Mouse (Mus musculus) embryo, embryonic 10.5 days (tissue): ENCODE results near the gene 1500015O10Rik.

Experiments used
- DNase-seq: peaks from one replicate; pipeline ENCODE4 v3.0.0-alpha.2; 2015; ENCODE audit warnings: low spot score

Gene 1500015O10Rik

DNA sequence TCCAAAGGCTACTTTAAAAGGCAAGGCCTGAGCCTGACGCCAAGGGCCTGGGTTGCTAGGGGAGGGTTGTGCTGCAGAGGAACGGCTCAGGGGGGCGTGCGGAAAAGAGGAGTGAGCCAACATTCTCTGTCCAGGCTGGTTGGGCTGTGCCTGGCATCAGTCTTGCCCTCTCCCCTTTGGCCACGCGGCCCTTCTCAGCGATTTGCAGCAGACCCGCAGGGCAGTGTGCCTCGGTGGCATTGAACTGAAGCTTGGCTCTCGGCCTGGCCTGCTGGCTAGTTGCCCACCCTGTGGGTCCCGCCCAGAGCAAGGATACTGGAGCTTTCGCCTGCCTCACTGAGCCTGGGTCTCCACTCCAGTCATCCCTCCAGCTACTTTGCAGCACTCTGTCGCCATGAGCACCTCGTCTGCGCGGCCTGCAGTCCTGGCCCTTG is at the start of gene 1500015O10Rik:
Gene 1500015O10Rik, plus strand, starts transcription at position 112 of the 434 bp plus-strand sequence.
- DNase-seq = no peak

DNA sequence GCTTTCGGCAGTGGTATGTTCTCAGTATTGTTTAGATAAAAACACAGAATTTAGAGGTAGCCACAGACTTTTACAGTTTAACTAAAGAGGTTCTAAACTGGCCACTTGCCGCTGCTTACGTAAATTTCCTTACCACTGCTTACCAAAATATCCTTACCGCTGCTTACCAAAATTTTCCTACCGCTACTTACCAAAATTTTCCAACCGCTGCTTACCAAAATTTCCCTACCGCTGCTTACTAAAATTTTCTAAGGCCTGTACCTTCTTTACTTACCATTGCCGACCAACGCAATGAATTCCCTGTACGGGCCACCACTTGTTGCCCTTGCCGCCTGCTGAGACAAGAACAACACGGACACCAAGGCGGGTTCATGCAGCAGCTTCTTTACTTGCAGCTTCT is 40.4 kb upstream of the 1500015O10Rik start:
- no peak for DNase-seq

DNA sequence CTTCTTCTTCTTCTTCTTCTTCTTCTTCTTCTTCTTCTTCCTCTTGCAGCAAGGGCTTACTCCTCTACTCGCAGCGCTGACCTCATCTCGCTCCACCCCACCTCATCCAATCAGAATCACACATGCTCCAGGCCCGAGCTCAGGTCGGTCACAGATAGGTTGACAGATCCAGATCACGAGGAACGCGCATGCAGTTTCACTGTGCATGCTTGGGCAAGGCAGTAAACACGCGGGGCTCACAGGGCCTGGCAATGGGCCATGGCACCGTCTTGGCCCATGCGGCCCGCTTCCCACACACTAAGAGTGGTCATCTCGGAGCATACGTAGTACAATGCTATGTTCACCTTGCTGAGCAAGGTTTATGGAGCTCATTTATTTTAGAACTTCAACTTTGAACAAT is 39.9 kb upstream of the 1500015O10Rik start:
- no peak for DNase-seq

DNA sequence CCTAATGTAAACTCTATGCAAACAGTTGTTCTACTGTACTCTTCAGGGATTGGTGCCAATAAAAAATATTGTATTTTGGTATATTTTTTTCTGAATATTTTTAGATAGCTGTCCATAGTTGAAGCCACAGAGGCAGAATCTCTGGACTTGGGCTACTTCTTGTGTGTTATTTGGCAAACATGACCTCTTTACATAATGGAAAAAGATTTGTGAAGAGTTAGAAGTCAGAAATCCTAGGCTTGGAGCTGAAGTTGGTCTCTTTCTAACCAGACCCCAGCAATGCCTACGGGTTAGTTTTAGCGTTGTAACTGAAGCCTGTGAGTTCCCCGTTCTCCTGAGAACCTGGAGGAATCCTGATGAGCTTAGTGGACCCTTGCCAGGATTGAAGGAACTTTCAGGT is 36.3 kb upstream of the 1500015O10Rik start:
- no peak for DNase-seq

DNA sequence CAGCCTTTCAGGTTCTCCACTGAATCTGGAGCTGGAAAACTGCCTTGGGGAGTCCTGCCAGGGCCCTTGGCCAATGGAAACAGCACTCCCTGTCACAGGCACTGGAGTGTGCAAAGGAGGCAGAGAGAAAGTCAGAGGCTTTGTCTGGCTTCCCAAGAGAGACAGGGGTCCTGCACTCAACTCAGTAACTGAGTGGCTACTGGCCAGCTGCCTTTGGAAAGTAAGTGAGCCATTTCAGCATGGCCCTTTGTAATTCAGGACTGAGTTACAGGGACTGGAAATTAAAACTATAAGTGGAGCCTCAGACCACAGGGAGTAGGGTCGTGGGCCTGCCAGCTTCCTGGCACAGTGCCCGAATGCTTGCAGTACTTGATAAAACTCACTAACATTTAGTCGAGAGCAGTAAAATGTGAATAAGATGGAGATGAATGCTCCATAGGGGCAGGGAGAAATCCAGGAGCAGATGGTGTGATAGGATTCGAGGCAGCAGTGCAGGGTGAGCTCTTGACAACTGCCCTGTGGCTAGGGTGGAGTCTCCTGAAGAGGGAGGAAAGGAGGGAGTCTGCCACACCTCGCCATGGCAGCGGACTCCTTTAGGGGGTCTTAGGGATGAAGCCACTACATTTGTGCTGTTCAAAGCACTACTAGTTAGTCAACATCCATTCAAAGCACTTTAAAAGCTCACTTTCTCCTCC is 35.4 kb upstream of the 1500015O10Rik start:
- no peak for DNase-seq

DNA sequence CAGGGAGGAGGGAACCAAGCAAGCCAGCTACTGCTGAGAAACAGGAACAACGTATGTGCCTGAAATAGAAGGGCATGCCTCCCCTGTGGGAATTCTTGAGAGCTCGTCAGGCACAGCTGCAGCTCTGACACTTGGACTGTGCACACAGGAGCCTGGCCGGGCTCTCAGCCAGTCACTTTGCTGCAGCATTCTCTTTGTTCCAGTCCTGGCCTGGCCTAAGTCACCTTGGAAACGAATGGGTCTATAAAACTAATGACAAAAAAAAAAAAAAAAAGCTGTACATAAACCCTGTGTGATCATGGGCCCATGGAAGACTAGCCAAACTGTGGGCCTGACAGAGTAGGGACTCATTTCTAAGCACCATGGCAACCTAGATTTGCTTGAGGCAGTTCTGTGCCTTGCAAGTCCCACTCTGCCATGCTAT is 31.8 kb upstream of the 1500015O10Rik start:
- DNase-seq = peak; percentile 60

DNA sequence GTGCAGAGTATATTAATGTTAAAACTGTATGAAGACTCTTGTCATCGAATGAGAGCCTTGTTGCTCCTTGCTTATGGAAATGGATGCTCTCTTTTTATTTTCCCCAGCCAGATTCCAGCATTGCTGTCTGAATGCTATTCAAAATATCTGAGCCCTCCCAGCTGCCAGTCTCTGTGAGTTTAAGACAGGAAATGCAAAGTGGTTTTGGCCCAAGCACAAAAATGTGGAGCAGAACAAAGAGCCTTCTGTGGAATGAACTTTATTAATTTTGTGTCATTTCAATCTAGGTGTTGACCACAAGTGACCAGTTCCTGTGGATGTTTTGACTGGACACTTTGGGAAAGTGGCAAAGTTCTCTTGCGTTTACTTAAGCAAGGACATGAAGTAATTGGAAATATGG is 15.6 kb upstream of the 1500015O10Rik start:
- DNase-seq = no peak

DNA sequence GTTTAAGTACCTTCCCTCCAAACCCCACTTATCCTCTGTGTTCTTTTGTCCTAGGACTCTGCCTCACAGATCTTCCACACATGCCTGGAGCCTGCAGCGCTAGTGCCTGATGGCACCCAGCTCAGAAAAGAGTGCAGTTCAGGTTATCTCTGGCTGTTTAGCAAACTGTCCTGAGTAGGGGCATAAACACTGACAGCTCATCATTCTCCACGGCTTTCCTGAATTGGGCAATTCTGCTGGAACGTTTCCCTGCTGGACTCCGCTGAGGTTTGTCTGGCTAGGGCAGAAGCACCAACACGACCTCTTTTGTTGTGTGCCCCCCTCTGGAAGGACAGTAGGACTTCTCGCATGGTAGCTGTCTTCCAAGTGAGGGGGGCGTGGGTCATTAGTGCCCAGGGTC is 12.4 kb upstream of the 1500015O10Rik start:
- no peak for DNase-seq

DNA sequence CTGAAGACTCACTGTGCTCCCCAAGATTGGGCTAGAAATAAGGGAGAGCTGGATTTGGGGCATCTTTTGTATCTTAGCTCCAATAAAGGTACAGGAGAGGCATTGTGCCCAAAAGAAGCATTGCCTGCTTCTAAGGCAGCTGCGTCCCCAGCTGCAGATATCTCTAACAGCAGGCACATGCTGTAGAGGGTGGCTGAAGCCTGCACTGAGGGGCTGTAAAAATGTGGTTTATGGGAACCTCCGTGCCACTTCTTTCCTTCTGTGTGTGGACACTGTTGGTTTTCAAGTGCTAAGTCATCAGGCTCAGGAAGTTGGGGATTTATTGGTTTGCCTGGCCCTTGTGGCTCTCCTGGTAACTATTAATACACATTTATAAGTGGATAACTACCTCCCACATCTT is 11.6 kb upstream of the 1500015O10Rik start:
- DNase-seq = no peak

DNA sequence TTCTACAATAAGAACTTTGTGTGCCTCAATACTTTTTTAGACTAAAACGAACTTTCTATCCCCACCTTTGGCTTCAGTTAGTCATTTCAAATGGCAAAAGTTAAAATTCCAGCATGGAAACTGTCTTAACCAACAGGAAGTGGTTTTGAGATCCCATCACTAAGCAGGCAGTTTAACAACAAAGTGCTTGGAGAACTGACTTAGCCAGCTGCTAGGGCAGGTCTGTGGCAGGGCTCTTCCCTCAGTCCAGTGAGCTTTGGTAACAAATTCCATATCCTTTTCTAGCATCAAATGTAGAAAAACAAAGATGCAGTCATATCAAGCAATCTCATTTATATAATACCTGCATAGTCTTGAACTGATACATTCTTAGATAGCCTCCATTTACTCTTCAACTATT is 7.9 kb upstream of the 1500015O10Rik start:
- DNase-seq = no peak

DNA sequence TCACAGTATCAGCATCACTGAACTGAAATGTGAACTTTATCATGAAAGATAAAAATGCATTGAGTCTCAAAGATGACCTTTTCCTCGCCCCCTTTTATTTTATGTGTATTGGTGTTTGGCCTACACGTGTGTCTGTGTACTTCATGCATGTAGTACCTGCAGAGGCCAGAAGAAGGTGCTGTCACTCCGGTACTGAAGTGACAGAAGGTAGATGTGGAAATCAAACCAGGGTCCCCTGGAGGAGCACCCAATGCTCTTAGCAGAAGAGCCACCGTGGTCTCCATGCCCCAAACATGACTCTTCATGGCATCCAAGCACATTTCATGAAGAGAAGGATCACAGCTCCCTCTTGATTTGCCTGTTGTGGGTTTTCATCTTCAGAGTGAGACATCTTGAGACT is 1.7 kb downstream of the 1500015O10Rik start:
- no peak for DNase-seq

DNA sequence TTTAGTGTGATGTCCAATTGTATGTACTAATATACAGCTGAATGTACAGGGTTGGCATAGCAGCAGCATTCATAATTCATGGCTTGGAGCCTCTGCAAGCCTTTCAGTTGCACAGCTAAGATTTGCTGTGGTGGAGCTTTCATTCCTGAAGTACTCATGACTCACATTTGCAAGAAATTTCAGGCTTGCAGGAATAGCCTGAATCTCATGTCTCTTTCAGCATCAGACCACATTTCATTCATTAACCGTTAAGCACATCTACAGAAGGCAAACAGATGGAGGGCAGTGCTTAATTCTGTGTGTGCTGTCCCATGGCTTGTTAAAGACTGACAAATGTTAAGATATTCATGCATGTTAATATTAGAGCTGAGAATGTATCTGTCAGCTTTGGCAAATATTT is 2.3 kb downstream of the 1500015O10Rik start:
- no peak for DNase-seq

DNA sequence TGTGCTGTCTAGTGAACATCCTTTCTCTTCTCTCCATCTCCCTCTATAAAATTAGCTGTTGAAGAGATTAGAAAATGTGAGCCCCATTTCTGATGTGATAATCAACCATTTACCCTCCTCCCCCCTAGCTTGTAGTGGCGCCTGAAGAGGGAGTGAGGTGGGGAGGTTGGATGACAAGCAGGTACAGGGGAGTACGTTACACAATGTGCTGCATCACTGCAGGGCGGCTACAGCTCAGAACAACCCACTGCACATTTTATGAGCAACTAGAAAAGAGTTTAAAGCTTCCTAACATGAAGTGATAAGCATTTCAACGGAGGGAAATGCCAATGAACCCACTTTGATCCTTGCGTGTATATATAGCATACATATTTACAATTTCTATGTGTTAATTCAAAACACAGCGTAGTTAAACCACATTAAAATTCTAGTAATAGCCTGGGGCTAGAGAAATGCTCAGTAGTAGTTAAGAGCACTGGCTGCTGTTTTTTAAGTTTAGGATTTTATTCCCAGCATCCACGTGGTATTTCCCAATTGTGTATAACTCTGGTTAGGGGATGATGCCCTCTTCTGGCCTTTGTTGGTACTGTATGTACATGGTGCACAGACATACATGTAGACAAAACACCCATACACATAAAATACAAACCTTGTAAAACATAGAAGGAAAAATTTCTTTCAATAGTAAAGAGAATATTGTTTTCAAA is 7.6 kb downstream of the 1500015O10Rik start:
- peak; percentile 81 for DNase-seq

DNA sequence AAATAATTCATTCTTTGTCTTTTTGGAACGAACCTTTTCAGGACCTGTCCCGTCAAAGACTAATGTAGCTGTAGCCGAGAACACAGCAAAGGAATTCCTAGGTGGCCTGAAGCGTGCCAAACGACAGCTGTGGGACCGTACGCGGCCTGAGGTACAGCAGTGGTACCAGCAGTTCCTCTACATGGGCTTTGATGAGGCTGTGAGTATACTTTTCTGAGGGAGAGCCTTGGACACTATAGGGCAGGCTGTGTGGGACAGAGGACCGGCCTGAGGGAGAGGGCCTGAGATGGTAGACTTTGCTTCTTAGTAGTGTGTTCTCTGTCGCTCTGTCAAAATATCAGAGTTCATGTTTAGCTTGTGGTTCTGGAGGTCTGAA is 8.1 kb downstream of the 1500015O10Rik start:
- no peak for DNase-seq

DNA sequence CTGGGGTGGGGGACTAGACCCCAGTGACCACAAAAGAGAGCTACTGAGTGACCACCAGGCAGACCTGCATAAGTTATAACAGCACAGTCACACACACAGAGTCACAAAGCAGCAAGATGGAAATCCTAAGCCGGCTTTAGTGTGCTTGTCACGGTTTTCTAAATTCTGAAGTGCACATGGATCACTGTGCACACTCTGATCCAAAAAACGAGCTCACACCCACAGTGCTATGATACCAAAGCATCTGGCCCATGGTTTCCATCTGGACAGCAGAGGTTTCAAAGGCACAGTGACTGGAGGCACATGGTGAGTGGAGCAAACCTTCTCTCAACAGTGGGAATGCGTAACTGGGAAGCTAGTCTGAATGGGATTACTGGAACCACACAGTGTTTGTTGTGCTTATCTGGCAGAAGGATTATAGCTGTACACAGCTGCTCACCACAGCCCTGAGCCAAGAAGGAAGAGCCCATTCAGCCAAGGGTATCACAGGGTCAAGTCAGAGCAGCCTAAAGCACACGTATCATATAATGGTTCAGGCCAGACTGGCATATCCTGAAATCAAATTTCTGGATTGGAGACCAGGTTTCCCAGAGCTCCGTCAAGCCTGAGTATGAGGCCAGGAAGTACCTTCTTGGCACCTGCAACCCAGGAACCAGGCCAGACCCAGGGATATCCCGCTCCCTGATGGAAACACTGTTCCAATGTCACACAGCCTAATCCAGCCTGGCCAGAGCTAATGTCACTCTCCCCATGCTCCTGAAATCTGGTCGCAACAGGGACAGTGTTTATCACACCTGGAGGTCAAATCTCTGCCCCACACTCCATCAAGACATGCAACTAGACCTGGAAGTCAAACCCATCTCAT is 24.3 kb downstream of the 1500015O10Rik start:
- no peak for DNase-seq

DNA sequence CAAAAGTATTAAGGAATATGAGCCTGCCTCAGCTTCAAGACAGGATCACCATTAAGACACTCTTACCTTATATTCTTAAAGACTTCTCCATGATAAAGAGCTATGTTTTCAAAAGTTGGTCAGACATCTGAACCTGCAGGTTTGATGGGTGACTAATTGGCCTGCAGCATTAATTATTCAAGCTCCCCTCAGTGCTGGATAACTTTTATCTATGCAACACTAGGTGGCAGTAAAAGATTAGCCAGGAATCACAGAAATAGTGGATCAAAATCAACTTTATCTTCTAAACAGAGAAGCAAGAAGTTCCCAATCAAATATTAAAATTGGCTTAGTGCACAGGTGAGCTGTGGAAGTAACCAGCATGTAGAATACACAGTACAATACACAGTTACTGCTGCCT is 29.7 kb downstream of the 1500015O10Rik start:
- DNase-seq = peak; percentile 17

DNA sequence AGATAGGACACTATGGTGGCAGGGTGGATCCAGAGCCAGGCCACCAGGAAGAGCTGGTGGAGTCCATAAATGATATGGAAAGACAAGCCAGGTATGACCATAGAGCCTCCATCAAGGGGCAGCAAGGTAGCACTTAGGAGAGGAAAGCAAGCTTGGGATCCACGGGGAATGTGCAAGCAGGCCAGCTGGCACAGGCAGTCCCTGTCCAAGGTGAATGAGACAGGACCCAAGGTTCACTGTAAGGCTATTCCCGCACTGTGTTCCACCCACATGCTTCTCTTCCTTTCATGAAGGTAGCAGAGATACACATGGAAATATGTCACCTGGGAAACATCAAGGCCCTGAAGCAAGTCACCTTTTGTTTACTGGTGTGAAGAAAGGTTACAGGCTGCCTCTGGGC is 34.1 kb downstream of the 1500015O10Rik start:
- no peak for DNase-seq

DNA sequence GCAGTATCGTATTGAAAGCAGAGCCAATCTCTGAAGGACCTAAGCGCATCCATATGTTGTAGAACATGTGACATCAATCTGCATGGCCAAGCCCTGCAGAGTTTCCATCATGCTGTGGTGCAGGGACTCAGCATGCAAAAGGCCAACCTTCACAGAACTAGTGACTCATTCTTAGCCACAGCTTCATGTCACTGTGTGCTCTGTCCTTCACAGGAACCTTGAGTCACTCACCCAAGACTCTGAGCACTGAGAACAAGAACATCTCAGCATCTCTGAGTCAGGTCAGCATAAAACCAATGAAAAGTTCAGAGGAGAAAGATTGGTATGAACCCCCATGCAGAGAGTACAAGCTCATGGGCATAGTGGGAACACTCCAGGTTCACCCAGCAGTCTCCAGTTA is 35.9 kb downstream of the 1500015O10Rik start:
- no peak for DNase-seq

DNA sequence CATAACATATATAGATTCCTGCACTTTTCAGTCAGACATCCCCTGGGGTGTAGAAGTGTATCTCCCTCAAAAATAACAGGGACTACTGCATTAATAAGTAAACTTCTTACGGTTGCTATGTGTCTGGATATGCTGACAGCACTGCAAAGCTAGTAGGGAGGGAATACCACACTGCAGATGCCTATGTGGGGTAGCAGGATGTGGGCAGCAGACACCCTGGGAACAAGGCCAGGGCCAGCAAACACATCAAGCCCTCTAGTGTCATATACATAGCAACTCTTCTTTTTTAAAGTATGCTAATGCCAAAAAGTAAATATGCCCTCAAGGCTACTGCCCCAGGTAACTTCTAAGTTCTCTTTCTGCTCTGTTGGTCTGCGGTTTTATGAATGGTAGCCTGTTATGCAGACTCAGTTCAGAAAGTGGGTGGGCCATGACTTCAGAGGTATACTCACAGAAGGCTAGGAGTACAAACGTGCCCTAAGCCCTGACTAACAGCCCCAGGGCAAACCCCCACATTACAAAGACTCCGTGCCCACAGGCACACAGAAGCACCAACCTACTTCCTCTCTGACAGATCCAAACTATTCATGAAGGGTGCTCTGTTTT is 38.1 kb downstream of the 1500015O10Rik start:
- DNase-seq = no peak

DNA sequence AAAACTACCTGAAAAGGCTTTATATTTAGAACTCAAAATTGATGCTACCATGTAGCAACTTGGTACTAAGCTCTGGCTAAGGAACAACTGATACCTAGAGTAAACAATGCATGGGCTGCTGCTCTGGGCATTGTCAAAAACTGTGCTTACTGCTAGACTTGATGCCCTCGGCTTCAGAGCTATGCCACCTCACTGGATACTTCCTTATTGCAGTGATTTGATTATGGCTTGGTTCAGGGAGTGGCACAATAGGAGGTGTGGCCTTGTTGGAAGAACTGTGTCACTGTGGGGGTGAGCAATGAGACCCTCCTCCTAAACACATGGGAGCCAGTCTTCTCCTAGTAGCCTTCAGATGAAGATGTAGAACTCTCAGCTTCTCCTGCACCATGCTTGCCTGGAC is 38.9 kb downstream of the 1500015O10Rik start:
- no peak for DNase-seq

DNA sequence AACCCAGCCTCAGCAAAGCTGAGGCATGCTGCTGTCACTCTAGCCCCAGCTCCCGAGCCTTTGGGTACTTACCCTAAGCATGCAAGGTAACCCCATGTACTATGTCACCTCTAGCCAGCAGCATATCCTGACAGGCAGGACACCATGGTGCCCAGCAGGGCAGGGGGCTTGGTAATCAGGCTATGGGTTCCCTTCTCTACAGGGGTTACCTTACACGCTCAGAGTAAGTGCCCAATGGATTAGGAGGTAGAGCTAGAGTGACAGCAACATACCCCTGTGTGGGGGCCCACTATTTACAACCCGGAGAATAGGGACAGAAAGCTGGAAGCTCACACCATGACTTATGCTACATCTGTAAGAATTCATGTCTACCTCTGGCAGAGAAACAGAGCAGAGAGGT is 39.6 kb downstream of the 1500015O10Rik start:
- DNase-seq = no peak

DNA sequence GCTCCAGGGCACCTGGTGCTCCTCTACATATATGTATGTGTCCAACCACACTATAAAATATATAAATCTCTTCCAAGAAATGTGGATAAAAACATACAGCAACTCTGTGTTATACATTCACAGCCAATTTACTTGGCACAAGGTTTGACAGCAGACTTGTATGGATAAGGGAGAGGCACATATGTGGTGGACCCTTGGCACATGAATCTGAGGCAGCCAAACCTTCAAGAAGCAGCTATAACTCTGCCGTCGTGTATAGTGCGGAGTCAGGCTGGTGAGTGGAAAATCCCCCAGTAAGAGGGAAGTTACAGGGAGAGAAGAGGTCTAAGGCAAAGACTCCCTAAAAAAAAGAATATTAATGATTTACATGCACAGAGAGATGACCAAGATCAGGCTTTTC is 42.3 kb downstream of the 1500015O10Rik start:
- DNase-seq = no peak
